Mouse (Mus musculus): Measurements from ENCODE around the gene B4galnt1. TPM values are rescaled to one million over a fixed set of nuclear protein-coding genes. Genes with fewer than 3 reads are reported as not detected.
"Not testable (repeated sequence)": the region's sequence is repeated elsewhere in the genome, so short reads cannot be mapped to it uniquely, and the experiment has no call there.

Gene B4galnt1
- polyA plus RNA-seq, 1 experiment from 2014 or later: 6.2 TPM

DNA sequence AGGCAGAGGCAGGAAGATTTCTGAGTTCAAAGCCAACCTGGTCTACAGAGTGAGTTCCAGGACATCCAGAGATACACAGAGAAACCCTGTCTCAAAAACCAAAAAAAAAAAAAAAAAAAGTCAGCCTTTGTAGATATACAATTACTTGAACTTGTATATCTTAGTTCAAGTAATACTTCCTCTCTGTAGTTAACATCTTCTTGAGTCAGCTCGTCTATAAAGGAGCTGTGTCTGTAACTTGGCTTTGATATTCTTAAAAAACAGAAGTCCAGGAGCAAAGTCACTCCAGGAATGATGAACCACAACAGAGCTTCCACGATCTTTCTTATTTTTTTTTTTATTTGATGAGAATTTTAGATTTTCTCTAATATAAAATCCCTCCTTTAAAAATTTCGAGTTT, 4.3 kb upstream of the B4galnt1 start:
- WGBS: 80% methylated on average over 3 of the region's 3 CpGs
- H3K36me3 ChIP-seq: no peaks in the 10 kb centered on the region
- no peak for ATAC-seq (ENCODE audit: insufficient number of reproducible peaks, insufficient read depth, low FRiP score, low TSS enrichment)

DNA sequence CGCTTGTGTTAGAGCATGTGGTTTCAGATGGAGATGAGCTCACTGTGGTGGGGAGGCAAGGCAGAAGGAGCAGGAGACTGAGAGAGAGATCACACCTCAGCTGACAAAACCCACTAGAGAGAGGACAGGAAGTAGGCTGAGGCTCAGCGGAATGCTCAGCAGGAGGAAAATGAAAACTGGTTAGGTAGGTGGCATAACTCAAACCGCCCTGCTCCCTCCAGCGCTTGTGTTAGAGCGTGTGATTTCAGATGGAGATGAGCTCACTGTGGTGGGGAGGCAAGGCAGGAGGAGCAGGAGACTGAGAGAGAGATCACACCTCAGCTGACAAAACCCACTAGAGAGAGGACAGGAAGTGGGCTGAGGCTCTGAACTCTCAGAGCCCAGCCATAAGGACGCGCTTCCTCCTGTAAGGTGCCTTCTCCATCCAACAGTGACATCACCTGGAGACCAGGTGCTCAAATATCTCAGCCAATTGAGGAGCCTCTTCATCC, 2.2 kb upstream of the B4galnt1 start:
- 49% methylated on average over 7 of the region's 7 CpGs for WGBS
- not testable (repeated sequence) for H3K4me1 ChIP-seq; H3K9ac ChIP-seq; H3K27ac ChIP-seq; H3K4me3 ChIP-seq; H3K4me2 ChIP-seq (replicated peaks); H3K36me3 ChIP-seq; H3K9me3 ChIP-seq; ATAC-seq (ENCODE audit: insufficient number of reproducible peaks, insufficient read depth, low FRiP score, low TSS enrichment)
- peaks cover 35% of the 10 kb centered on the region for H3K27me3 ChIP-seq

More for the DNA sequence above, 4.3 kb upstream of the B4galnt1 start:
- no peak overlapping the region for H3K4me3 ChIP-seq
- peaks cover 15% of the 10 kb centered on the region for H3K27me3 ChIP-seq
- peaks cover 4% of the 10 kb centered on the region; the same call in 1 of the 2 replicates for H3K4me1 ChIP-seq
- no peak overlapping the region for H3K4me2 ChIP-seq (replicated peaks)
- no peak overlapping the region for H3K9ac ChIP-seq
- no peak overlapping the region for H3K27ac ChIP-seq
- H3K9me3 ChIP-seq: no peaks in the 10 kb centered on the region

DNA sequence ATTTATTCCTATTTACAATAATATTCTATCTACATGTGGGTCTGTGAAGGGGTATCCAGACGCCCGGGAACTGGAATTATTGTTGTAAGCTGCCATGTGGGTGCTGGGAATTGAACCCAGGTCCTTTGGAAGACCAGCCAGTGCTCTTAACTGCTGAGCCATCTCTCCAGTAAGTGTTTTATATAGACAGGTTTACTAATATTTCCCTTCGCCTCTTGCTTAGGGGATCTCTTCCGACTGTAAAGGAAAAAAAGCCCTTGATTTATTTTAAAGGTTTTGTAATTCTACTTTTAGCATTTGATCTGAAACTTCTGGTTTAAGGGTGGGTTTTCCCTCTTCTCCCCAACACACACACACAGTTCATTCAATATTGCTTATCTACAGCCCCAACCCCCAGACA, 835 bp upstream of the B4galnt1 start:
- Histone ChIP-seq H3K27me3 (peaks cover 48% of the 10 kb centered on the region), H3K9me3 (no peaks in the 10 kb centered on the region), H3K4me2 (replicated peaks) (no peak overlapping the region), H3K4me3 (no peak overlapping the region), H3K9ac (no peak overlapping the region), H3K4me1 (peaks cover 4% of the 10 kb centered on the region; the same call in 1 of the 2 replicates), H3K27ac (no peak overlapping the region), H3K36me3 (no peaks in the 10 kb centered on the region)
- ATAC-seq (ENCODE audit: insufficient number of reproducible peaks, insufficient read depth, low FRiP score, low TSS enrichment): no peak
- 95% methylated on average over 4 of the region's 4 CpGs for WGBS

DNA sequence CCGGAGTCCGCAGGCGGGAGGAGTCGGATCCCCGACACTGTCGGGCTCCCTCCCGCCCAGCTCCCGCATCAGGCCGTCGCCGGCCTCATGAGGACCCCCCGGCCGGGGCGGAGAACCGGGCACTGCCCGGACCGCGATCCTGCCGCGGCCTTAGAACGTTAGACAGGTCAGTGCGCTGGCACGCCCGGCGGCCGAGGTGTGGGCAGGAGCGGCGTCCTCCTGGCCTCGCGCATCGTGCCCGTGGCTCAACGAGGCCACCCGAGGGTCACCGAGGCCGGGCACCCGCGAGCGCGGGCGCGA, 279 bp downstream of the B4galnt1 start:
- Histone ChIP-seq H3K4me1 (peaks cover 11% of the 10 kb centered on the region), H3K27ac (no peak overlapping the region), H3K9ac (peak overlapping the region; percentile 47), H3K4me2 (replicated peaks) (peak overlapping the region; percentile 99), H3K27me3 (peaks cover 59% of the 10 kb centered on the region), H3K36me3 (no peaks in the 10 kb centered on the region), H3K4me3 (peak overlapping the region; percentile 64), H3K9me3 (no peaks in the 10 kb centered on the region)
- WGBS: under 1% methylated on average over 31 of the region's 42 CpGs
- ATAC-seq (ENCODE audit: insufficient number of reproducible peaks, insufficient read depth, low FRiP score, low TSS enrichment): peak; percentile 25; the same call in 1 of the 2 replicates

DNA sequence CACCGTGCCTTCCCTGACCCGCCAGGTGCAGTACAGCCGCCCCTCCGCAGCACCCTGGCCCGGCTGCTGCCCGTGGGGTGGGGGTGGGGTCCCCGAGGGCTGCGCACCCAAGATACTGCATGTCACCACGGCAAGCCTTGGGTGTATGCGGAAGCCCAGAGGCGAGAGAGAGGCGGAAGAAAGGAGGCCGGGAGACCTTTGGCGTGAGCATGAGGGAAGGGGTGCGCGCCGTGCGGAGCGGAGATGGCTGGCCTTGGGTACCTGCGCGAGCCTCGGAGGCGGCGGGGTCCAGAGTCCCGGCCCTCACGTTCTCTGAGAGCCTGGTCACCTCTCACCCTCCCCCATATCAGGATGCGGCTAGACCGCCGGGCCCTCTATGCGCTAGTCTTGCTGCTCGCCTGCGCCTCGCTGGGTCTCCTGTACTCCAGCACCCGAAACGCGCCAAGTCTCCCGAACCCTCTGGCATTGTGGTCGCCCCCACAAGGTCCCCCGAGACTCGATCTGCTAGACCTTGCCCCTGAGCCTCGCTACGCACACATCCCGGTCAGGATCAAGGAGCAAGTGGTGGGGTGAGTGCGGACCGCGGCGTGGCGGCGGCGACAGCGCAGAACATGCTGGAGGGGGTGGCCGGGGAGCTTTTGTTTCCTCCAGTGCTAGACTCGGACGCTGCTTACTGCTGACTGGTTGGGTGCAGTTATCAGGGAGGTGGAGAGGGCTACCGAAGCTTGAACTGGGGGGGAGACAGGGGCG, 804 bp downstream of the B4galnt1 start:
- H3K9ac ChIP-seq: peak overlapping the region; percentile 47
- no peaks in the 10 kb centered on the region for H3K36me3 ChIP-seq
- peaks cover 14% of the 10 kb centered on the region for H3K4me1 ChIP-seq
- H3K4me3 ChIP-seq: peak overlapping the region; percentile 64
- H3K4me2 ChIP-seq (replicated peaks): peak overlapping the region; percentile 99
- H3K27me3 ChIP-seq: peaks cover 64% of the 10 kb centered on the region
- under 1% methylated on average over 56 of the region's 56 CpGs for WGBS
- 0 out of 2 replicates have a peak, but pooled peaks have one; percentile 18 for ATAC-seq (ENCODE audit: insufficient number of reproducible peaks, insufficient read depth, low FRiP score, low TSS enrichment)
- no peaks in the 10 kb centered on the region for H3K9me3 ChIP-seq
- H3K27ac ChIP-seq: no peak overlapping the region

DNA sequence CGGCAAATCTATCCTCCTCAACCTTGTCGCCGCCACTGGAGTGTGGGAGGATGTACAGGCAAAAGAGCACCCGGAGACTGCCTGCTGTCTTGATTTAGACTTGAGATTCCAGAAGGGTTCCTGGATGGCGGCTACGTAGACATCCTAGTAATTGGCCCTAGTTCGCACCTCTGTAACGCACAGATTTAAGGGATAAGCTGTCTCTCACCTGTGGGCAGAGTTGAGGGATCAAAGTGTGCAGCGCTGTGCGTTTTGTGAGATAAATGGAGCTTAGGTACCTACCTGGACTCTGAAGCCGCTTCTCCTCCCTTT, 1.3 kb downstream of the B4galnt1 start:
- no peaks in the 10 kb centered on the region for H3K9me3 ChIP-seq
- WGBS: 3% methylated on average over 11 of the region's 11 CpGs
- H3K9ac ChIP-seq: peak overlapping the region; percentile 47; the same call in 1 of the 2 replicates
- H3K36me3 ChIP-seq: no peaks in the 10 kb centered on the region
- H3K27ac ChIP-seq: no peak overlapping the region
- H3K4me1 ChIP-seq: peaks cover 14% of the 10 kb centered on the region
- no peak for ATAC-seq (ENCODE audit: insufficient number of reproducible peaks, insufficient read depth, low FRiP score, low TSS enrichment)
- H3K4me3 ChIP-seq: peak overlapping the region; percentile 64
- peaks cover 70% of the 10 kb centered on the region for H3K27me3 ChIP-seq
- peak overlapping the region; percentile 99 for H3K4me2 ChIP-seq (replicated peaks)

DNA sequence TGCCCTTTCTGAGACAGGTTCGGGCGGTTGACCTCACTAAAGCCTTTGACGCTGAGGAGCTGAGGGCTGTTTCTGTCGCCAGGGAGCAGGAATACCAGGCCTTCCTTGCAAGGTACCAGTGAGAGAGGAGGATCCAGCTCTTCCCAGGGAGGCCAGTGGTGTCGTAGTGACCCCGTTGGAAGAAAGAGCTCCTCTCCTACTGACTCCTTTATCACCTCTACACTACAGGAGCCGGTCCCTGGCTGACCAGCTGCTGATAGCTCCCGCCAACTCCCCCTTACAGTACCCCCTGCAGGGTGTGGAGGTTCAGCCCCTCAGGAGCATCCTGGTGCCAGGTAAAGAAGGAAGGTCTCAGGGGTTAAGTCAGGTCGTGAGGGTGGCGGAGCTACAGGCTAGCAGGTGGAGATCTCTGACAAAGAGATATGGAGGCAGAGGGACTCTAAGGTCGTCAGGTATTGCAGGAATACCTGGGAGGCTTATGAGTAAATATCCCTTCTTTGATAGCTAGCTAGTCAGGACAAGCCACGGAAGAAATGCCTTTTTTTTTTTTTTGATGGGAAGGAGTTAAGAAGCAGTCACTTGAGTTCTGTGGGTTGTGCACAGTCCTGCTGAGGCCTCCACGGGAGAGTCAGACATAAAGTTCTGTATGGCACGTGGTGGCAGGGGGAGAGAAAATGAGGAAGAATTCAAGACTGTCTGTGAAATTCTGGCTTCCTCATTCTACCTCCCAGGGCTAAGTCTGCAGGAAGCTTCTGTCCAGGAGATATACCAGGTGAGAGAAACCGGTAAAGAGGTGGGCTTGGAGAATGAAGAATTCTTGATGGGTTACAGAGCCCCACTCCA, 2.0 kb downstream of the B4galnt1 start:
- Histone ChIP-seq H3K4me2 (replicated peaks) (no peak overlapping the region; the same call in 1 of the 2 replicates), H3K9ac (no peak overlapping the region)

DNA sequence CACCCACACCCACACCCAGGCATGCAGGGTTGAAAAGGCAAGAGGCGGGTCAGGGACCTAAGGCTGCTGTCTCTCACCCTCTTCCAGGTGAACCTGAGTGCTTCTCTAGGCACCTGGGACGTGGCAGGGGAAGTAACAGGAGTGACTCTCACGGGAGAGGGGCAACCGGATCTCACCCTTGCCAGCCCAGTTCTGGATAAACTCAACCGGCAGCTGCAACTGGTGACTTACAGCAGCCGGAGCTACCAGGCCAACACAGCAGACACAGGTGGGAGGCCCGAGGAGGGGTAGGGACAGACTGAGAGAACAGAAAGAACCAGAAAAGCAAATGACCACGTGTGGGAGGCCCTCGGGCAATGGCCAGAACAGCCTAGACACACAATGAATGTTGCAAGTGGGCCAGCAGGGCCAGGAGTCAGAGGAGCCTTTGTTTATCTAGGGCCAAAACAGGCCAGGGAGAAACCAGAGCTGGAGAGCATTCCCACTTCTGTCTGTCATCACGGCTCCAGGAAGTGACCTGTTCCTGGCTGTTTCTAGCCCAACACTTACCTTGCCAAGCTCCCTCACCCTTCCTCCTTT, 2.7 kb downstream of the B4galnt1 start:
- Histone ChIP-seq H3K36me3 (no peaks in the 10 kb centered on the region), H3K4me2 (replicated peaks) (no peak overlapping the region), H3K9me3 (no peaks in the 10 kb centered on the region), H3K27me3 (peaks cover 79% of the 10 kb centered on the region), H3K27ac (no peak overlapping the region), H3K4me3 (no peak overlapping the region), H3K9ac (no peak overlapping the region), H3K4me1 (peaks cover 14% of the 10 kb centered on the region)
- ATAC-seq (ENCODE audit: insufficient number of reproducible peaks, insufficient read depth, low FRiP score, low TSS enrichment): no peak
- 26% methylated on average over 10 of the region's 10 CpGs for WGBS

More for the DNA sequence above, 2.0 kb downstream of the B4galnt1 start:
- no peak overlapping the region for H3K27ac ChIP-seq
- H3K36me3 ChIP-seq: no peaks in the 10 kb centered on the region
- no peak for ATAC-seq (ENCODE audit: insufficient number of reproducible peaks, insufficient read depth, low FRiP score, low TSS enrichment)
- H3K4me1 ChIP-seq: peaks cover 14% of the 10 kb centered on the region
- no peaks in the 10 kb centered on the region for H3K9me3 ChIP-seq
- H3K4me3 ChIP-seq: 0 out of 2 replicates have a peak overlapping the region, but pooled peaks have one; percentile 4
- WGBS: 18% methylated on average over 15 of the region's 15 CpGs
- peaks cover 76% of the 10 kb centered on the region for H3K27me3 ChIP-seq

GRCm38 (mm10) chr10:127170002-127170401, 5.0 kb downstream of the B4galnt1 start:
- H3K4me2 ChIP-seq (replicated peaks): peak overlapping the region; percentile 72
- no peaks in the 10 kb centered on the region for H3K9me3 ChIP-seq
- no peak overlapping the region for H3K27ac ChIP-seq
- peaks cover 14% of the 10 kb centered on the region for H3K4me1 ChIP-seq
- H3K27me3 ChIP-seq: peaks cover 76% of the 10 kb centered on the region
- no peaks in the 10 kb centered on the region for H3K36me3 ChIP-seq
- H3K9ac ChIP-seq: no peak overlapping the region
- WGBS: 1% methylated on average over 22 of the region's 22 CpGs
- H3K4me3 ChIP-seq: peak overlapping the region; percentile 38
- ATAC-seq (ENCODE audit: insufficient number of reproducible peaks, insufficient read depth, low FRiP score, low TSS enrichment): no peak

GRCm38 (mm10) chr10:127170837-127171272, 5.8 kb downstream of the B4galnt1 start:
- no peaks in the 10 kb centered on the region for H3K36me3 ChIP-seq
- peak overlapping the region; percentile 38 for H3K4me3 ChIP-seq
- no peaks in the 10 kb centered on the region for H3K9me3 ChIP-seq
- H3K9ac ChIP-seq: no peak overlapping the region
- ATAC-seq (ENCODE audit: insufficient number of reproducible peaks, insufficient read depth, low FRiP score, low TSS enrichment): peak; percentile 31
- WGBS: under 1% methylated on average over 26 of the region's 29 CpGs
- H3K4me2 ChIP-seq (replicated peaks): peak overlapping the region; percentile 72
- peaks cover 10% of the 10 kb centered on the region for H3K4me1 ChIP-seq
- H3K27me3 ChIP-seq: peaks cover 68% of the 10 kb centered on the region
- no peak overlapping the region for H3K27ac ChIP-seq

GRCm38 (mm10) chr10:127171631-127172200, 6.7 kb downstream of the B4galnt1 start:
- Histone ChIP-seq H3K9me3 (no peaks in the 10 kb centered on the region), H3K4me1 (peaks cover 11% of the 10 kb centered on the region), H3K9ac (no peak overlapping the region), H3K27ac (no peak overlapping the region), H3K27me3 (peaks cover 67% of the 10 kb centered on the region), H3K4me2 (replicated peaks) (no peak overlapping the region), H3K4me3 (no peak overlapping the region), H3K36me3 (no peaks in the 10 kb centered on the region)
- ATAC-seq (ENCODE audit: insufficient number of reproducible peaks, insufficient read depth, low FRiP score, low TSS enrichment): no peak
- 86% methylated on average over 15 of the region's 15 CpGs for WGBS
